Mouse (Mus musculus): ENCODE data around the gene Gm20721.
A peak's percentile ranks its signal among the peaks of the same experiment; 100 is the strongest.

Gm20721 gene

DNA sequence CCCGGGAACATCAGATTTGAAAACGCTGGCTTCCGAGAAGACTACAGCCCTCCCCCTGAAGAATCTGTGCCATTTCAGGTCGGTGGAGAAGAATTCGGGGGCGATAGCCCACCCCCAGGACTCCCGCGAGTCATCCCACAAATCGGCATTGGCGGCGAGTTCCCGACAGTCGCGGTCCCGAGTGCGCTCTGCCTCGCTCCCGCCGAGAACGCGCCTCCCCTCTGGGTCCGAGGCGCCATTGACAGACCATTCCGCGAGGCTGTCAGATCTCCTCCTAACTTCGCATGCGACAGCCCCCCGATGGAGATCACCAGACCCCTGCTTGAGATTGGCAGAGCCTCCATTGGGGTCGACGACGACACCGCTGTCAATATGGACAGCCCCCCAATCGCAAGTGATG is 48.0 kb downstream of the Gm20721 start:
- no peak for DNase-seq (ENCODE audit: inconsistent age in 2 of 2, low spot score in 1 of 2)

GRCm38 (mm10) chr2:174297851-174298250 is 48.7 kb downstream of the Gm20721 start:
- no peak for DNase-seq (ENCODE audit: inconsistent age in 2 of 2, low spot score in 1 of 2)

DNA sequence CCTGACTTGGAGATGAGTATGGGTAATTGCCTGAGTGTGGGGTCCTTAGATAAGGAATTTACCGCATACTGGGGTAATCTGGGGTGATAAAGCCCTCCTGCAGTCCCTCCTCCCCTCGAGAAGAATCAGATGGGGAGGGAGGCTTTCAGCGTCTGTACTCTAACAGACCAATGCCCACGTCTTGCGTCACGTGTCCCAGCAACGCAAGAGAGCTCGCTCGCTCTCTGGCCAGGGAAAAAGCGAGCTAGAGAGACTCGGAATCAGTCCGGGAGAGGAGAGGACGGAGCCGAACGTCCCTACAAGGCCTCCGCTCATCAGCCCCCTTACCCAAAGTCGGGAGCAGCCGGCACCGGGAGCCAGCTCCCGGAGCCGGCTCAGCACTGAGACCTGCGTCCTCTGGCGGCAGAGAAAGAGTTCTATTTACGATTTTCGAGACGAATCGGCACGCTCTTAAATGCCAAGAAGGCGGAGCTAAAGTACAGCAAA is 49.4 kb downstream of the Gm20721 start:
- DNase-seq (ENCODE audit: inconsistent age in 2 of 2, low spot score in 1 of 2) = peak in 1 of 2 experiments; percentile 56

DNA sequence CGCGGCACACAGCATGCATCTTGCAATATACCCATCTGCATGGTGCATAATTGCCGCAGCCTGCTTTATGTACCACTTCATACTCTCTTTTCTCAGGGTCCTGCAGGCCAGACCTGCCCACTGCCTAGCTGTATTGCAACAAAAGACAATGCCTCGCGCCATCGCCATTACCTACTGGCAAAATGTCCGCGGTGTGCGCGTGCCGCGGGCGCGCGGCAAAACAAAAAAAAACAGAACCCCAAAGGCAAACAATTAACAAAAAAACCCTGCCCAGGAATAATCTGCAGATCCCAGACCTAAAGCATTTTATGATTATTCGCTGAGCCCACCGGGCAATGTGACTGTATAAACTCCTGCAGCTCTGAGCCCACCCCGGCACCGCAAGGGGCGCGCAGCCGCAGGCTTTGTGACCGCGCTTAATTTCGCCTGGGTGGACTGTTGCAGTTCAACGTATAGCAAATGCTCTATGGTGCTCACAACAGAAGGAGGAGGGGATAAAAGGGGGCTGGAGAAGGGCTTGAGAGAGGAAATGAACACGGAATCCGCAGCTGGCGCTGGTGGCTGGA is 50.5 kb downstream of the Gm20721 start:
- no peak for DNase-seq (ENCODE audit: inconsistent age in 2 of 2, low spot score in 1 of 2)

DNA sequence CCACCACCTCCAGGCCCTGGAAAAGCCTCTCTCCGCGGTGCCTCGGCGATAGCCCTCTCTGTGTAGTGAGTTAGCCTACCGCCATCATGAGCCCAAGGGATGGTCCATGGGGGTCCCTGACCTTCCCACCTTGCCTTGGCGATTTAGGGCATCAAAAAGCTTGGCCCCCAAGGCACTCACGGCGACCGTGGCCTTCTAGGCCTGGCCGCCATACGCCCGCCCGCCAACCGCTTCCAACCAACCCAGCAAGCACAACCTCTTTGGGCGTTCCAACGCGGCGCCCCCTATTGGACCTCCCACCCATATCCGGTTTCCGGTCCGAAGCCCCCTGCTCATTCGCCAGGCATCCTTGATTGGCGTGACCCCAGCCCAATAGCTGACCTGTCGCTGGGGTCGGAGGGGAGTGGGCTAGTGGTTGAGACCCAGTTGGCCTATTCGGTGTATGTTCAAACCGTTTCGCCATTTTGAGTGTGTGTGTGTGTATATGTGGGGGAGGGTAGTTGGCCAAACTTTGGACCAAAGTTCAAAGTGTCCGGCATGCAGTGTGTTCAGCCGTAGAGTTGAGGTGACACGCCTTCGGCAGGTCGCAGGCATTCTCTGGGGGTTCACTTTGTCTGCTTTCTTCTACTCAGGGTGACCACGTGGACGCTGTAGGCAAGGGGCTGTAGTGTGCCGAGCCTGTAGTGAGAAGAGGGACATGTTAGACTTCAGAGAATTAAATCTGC is 51.2 kb downstream of the Gm20721 start:
- no peak for DNase-seq (ENCODE audit: inconsistent age in 2 of 2, low spot score in 1 of 2)

DNA sequence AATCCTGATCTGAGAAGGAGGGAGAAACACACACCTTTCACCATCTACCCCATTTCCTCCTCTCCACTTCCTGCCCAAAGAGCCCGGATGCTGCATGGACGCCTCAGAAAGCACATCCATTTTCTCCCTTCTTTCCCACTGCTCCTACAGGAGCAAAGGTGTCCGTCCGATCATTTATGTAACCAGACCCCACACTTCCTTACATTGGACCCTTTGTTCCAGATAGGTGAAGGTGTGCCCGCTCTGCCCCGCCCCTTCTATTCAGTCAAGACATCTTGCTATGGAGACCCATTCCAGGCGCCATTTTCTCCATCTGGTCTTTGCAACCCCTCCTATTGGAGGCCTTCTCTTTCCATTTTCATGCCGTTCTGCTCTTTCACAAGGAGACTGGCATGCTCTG is 52.1 kb downstream of the Gm20721 start:
- no peak for DNase-seq (ENCODE audit: inconsistent age in 2 of 2, low spot score in 1 of 2)

DNA sequence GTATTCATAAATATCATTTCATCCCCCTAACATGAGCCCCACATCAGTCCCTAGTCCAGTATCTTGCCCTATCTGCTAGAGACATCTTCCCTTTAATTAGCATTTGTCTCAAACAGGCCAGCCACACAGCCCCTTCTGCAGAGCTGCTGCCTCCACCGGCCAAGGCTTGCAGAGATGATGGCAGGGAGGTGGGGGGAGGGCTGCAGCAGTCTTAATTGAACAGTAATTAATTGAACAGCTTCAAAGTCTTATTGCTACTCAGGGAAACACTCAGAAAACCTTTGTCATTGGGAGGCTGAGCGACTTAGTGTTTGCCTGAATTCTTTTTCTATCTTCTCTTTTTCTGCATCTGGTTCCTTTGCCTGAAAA is 54.9 kb downstream of the Gm20721 start:
- DNase-seq (ENCODE audit: inconsistent age in 2 of 2, low spot score in 1 of 2) = no peak

DNA sequence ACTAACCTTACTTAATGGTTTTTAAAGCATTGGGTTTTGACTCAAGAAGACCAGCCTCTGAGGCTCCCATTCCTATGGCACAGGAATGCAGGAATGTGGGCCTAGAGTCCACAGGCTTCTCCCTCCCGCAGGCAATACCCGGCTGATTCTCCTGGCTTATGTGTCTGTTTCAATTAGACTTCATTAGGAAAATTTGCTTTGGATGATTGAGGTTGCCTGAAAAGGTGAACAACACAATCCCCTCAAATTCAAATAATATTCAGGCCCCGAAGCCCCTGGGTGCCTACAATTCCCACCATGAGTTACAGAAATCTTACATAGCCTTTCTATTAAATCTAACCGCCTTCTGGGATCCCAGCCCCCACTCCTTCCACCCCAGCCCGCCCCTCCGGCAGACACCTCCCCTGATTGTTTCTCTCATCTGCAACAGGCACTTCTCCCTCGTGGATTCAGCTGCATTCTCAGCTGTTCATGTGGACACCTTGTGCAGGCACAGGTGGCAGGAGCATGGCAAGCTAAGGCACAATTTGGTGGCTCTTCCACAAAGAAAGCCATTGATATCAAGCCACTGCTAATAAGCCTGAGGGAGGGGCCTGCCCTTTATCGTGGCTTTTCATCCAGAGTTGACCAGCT is 55.4 kb downstream of the Gm20721 start:
- no peak for DNase-seq (ENCODE audit: inconsistent age in 2 of 2, low spot score in 1 of 2)

DNA sequence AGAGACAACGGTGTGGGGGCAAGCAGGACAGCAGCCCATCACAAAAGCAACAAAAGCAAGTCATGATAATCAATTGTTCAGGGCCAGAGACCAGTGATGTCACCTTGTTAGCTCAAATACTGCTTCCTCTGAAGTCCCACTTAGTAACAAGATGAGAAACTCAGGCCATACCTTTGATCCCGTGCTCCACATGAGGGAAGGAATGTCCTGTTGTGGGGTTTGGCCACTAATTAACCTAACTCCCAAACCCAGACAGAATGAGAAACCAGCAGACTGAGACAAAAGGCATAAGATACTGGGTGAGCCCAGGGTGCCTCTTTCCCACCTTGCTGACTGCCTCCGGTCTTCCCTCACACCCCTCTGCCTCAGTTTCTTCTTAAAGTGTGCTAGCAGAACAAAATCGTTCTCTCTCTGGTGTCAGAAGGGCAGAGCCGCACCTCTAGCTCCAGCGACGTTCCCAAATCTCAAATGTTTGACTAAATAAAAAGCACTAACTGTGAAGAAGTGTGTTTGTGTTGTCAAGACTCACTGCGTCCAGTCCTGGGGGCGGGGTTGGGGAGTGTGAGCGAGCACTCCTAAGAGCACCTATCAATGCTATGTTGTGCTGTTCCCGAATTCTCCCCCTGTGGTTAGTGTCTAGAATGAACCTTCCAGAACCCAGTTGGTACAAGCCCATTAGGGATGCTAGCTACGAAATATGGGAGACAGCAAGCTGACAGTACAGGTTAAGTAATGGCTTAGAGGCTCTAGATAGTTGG is 57.7 kb downstream of the Gm20721 start:
- no peak for DNase-seq (ENCODE audit: inconsistent age in 2 of 2, low spot score in 1 of 2)

DNA sequence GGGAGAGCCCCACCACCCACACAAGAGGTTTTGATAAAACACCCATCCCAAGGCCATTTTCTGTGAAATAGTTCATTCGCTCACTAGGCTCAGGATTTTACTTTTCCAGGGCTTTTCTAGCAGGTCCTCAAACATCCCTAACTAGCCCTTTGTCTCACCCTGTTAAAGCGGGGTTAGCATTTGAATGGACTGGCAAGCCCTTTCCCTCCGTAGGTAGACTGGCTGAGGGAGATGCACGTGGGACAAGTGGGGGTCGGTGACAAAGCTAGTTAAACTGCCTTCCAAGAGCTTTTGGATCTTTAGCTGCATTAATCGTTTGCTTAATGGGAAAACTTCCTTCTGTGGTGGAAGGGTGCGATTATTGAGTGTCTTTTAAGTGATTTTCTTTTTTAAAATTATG is 58.6 kb downstream of the Gm20721 start:
- DNase-seq (ENCODE audit: inconsistent age in 2 of 2, low spot score in 1 of 2) = no peak

DNA sequence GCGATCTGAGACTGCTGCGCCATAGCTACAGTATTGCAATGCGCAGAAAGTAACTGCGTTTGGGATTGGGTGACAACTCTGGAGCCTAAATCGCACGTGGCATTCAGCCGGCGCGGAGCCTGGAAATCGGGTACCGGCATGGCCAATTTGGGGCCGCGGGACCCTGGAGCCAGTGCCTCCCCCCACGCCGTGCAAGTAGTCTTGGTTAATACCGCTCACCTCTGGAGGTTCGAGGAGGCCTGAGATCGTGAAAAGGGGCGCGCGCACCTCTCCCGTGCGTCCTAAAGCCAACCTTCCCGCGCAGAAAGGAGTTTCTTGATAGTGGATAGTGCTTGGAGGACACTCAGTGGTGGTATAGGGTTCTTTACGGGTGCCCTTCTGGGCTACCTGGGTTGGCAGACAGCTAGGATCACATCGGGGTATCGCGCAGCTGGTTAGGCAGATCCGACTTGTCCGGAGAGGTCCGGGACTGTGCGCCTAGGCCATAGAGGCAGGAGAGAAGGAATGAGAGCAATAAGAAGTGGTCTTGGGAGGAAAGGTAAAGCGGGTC is 60.5 kb downstream of the Gm20721 start:
- DNase-seq (ENCODE audit: inconsistent age in 2 of 2, low spot score in 1 of 2) = peak in 1 of 2 experiments; percentile 31

DNA sequence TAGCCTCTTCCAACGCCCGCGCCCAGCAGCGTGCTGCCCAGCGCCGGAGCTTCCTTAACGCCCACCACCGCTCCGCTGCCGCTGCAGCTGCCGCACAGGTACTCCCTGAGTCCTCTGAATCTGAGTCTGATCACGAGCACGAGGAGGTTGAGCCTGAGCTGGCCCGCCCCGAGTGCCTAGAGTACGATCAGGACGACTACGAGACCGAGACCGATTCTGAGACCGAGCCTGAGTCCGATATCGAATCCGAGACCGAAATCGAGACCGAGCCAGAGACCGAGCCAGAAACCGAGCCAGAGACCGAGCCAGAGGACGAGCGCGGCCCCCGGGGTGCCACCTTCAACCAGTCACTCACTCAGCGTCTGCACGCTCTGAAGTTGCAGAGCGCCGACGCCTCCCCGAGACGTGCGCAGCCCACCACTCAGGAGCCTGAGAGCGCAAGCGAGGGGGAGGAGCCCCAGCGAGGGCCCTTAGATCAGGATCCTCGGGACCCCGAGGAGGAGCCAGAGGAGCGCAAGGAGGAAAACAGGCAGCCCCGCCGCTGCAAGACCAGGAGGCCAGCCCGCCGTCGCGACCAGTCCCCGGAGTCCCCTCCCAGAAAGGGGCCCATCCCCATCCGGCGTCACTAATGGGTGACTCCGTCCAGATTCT is 61.6 kb downstream of the Gm20721 start:
- DNase-seq (ENCODE audit: inconsistent age in 2 of 2, low spot score in 1 of 2) = peak in 1 of 2 experiments; percentile 33

- DNase-seq (ENCODE audit: inconsistent age in 2 of 2, low spot score in 1 of 2) = peak; percentile 44 to 68
Observed at GRCm38 (mm10) chr2:174284011-174284410, 62.5 kb downstream of the Gm20721 start, which contains the start of gene Gnas. Gnas (plus strand) TSS chr2:174284320.

GRCm38 (mm10) chr2:174283341-174283740 is 63.2 kb downstream of the Gm20721 start:
- no peak for DNase-seq (ENCODE audit: inconsistent age in 2 of 2, low spot score in 1 of 2)

All from adrenal gland, adult (tissue).